26 mouse cellular contexts compared by ENCODE assay signal in genomic region chr19:11362002-11362401, GRCm38 (mm10). TPM values are rescaled to one million over a fixed set of nuclear protein-coding genes. Genes with fewer than 3 reads are reported as not detected.
DNase-seq lines count a peak whose midpoint lies in the region; ATAC-seq and TF ChIP-seq lines count a peak whose summit lies in the region.
"Had no signal": no experiment of that assay in that cellular context is flagged by ENCODE, and none has a peak within 500 bp of the region (broad histone marks: within the 10 kb centered on the region; RNA-seq: fewer than 3 reads in every experiment).

No protein-coding gene starts in this region.

- TF ChIP-seq CTCF in intestine, postnatal 0 days (IDR thresholded peaks at IDR 0.05; ENCODE audit: low read depth): no peak

- H3K4me2 ChIP-seq in intestine, postnatal 0 days (replicated peaks; ENCODE audit: low read depth): no peak overlapping the region
- H3K4me2 ChIP-seq: forebrain, embryonic 12.5 days; heart, embryonic 13.5 days; hindbrain, embryonic 14.5 days; limb, embryonic 13.5 days; liver, embryonic 15.5 days; midbrain, embryonic 15.5 days had no signal

- peak; percentile 74 for DNase-seq in heart, adult 11 months
- DNase-seq in heart, adult 8-10 months (ENCODE audit: low spot score): no peak
- DNase-seq in thymus, postnatal 25 days: peak; percentile 19
- no peak for DNase-seq in thymus, postnatal 10 days (ENCODE audit: low spot score in 2 of 2)
- DNase-seq in adrenal gland, postnatal 36 days: no peak
- no peak for DNase-seq in testis, postnatal 14 days (ENCODE audit: low spot score)
- DNase-seq: adrenal gland, postnatal 10 days; cerebellum, adult 11-12 months; cerebellum, postnatal 14 days; gastrocnemius, adult 2 months; layer of hippocampus, postnatal 36 days; retina, postnatal 1 day; right cerebral cortex, postnatal 4 days had no signal

- no peaks in the 10 kb centered on the region for H3K4me1 ChIP-seq in intestine, postnatal 0 days (replicated peaks; ENCODE audit: control insufficient read depth, insufficient read depth, low read length)
- H3K4me1 ChIP-seq: forebrain, embryonic 12.5 days; heart, embryonic 13.5 days; limb, embryonic 13.5 days; liver, embryonic 15.5 days; midbrain, embryonic 15.5 days had no signal

- no peaks in the 10 kb centered on the region for H3K27me3 ChIP-seq in intestine, postnatal 0 days (replicated peaks; ENCODE audit: control insufficient read depth, insufficient read depth, low read length)
- H3K27me3 ChIP-seq: forebrain, embryonic 12.5 days; heart, embryonic 13.5 days; limb, embryonic 13.5 days; liver, embryonic 15.5 days; midbrain, embryonic 15.5 days had no signal

- no peak overlapping the region for H3K9ac ChIP-seq in intestine, postnatal 0 days (ENCODE audit: low read depth, low read length)
- H3K9ac ChIP-seq: forebrain, embryonic 12.5 days; heart, embryonic 13.5 days; hindbrain, embryonic 14.5 days; limb, embryonic 13.5 days; liver, embryonic 15.5 days; midbrain, embryonic 15.5 days had no signal

- no peaks in the 10 kb centered on the region for H3K9me3 ChIP-seq in intestine, postnatal 0 days (ENCODE audit: control insufficient read depth)
- H3K9me3 ChIP-seq: forebrain, embryonic 12.5 days; heart, embryonic 13.5 days; limb, embryonic 13.5 days; liver, embryonic 15.5 days; midbrain, embryonic 15.5 days had no signal

- no peak overlapping the region for H3K27ac ChIP-seq in intestine, postnatal 0 days (ENCODE audit: low read depth, low read length)
- H3K27ac ChIP-seq: forebrain, embryonic 12.5 days; gastrocnemius, adult 2 months; heart, embryonic 13.5 days; hindbrain, embryonic 14.5 days; limb, embryonic 13.5 days; liver, embryonic 15.5 days; midbrain, embryonic 15.5 days had no signal

- H3K36me3 ChIP-seq in intestine, postnatal 0 days (ENCODE audit: control insufficient read depth, insufficient read depth): no peaks in the 10 kb centered on the region
- H3K36me3 ChIP-seq: forebrain, embryonic 12.5 days; heart, embryonic 13.5 days; limb, embryonic 13.5 days; liver, embryonic 15.5 days; midbrain, embryonic 15.5 days had no signal

- ATAC-seq in inflammation-experienced regulatory T-cells, adult 6 months: peak; percentile 78
- no peak for ATAC-seq in intestine, postnatal 0 days
- ATAC-seq: intestine, embryonic 16.5 days; midbrain, embryonic 15.5 days had no signal

- H3K4me3 ChIP-seq in intestine, postnatal 0 days (ENCODE audit: low read depth, low read length): no peak overlapping the region
- H3K4me3 ChIP-seq: forebrain, embryonic 12.5 days; gastrocnemius, adult 2 months; heart, embryonic 13.5 days; limb, embryonic 13.5 days; liver, embryonic 15.5 days; midbrain, embryonic 15.5 days had no signal

RNA-seq across cellular contexts. Expression of gene Ms4a4a, which starts 13.3 kb away (rescaled TPM):
- total RNA-seq in heart, adult 8-10 months (2022): 1 to 10 TPM; 1.5 to 5.5 (median 2.8) TPM
- 1 to 10 TPM in 2 of 3 experiments, not detected in 1; 1.2 to 3.9 TPM for polyA plus RNA-seq in inflammation-experienced regulatory T-cells, adult 6 months (2017; shearing (Covaris generic))
- total RNA-seq in adrenal gland, postnatal 36 days (2021): 1 to 10 TPM; 4.4 to 9.7 TPM
- polyA plus RNA-seq in intestine, postnatal 0 days (2015; fragmentation: Nextera tagmentation; extraction: Ambion mirVana): 8.6 and 9.3 TPM in 2 replicates
- total RNA-seq: megakaryocyte-erythroid progenitor cell, adult 5-6 weeks had no signal

RNA-seq across cellular contexts. Expression of gene Ms4a7, which starts 26.1 kb away (rescaled TPM):
- total RNA-seq in heart, adult 8-10 months (2022): 1 to 10 TPM in 2 of 4 experiments, under 1 TPM in 2; 0.59 to 1.9 (median 1.2) TPM
- polyA plus RNA-seq in inflammation-experienced regulatory T-cells, adult 6 months (2017; shearing (Covaris generic)): under 1 TPM in 1 of 3 experiments, not detected in 2; 0.68 TPM
- 1 to 10 TPM in 1 of 2 experiments, under 1 TPM in 1; 0.79 to 2.9 TPM for total RNA-seq in adrenal gland, postnatal 36 days (2021)
- 10.1 and 10.6 TPM in 2 replicates for polyA plus RNA-seq in intestine, postnatal 0 days (2015; fragmentation: Nextera tagmentation; extraction: Ambion mirVana)
- total RNA-seq: megakaryocyte-erythroid progenitor cell, adult 5-6 weeks had no signal

RNA-seq across cellular contexts. Expression of gene Ms4a4c, which starts 42.6 kb away (rescaled TPM):
- under 1 TPM in 1 of 4 experiments, not detected in 3; 0.34 TPM for total RNA-seq in heart, adult 8-10 months (2022)
- polyA plus RNA-seq in inflammation-experienced regulatory T-cells, adult 6 months (2017; shearing (Covaris generic)): 10 to 100 TPM; 37.0 to 78.1 (median 53.9) TPM
- total RNA-seq in adrenal gland, postnatal 36 days (2021): under 1 TPM; 0.72 to 0.73 TPM
- 0.85 and 1.4 TPM in 2 replicates for polyA plus RNA-seq in intestine, postnatal 0 days (2015; fragmentation: Nextera tagmentation; extraction: Ambion mirVana)
- total RNA-seq: gastrocnemius, adult 2 months; heart, postnatal 25 days; layer of hippocampus, postnatal 36 days; left cerebral cortex, postnatal 14 days; megakaryocyte-erythroid progenitor cell, adult 5-6 weeks had no signal
- polyA plus RNA-seq: forebrain, embryonic 12.5 days had no signal

RNA-seq across cellular contexts. Expression of gene Ms4a14, which starts 47.7 kb away (rescaled TPM):
- under 1 TPM in 3 of 4 experiments, not detected in 1; 0.12 to 0.20 (median 0.13) TPM for total RNA-seq in heart, adult 8-10 months (2022)
- not detected for polyA plus RNA-seq in inflammation-experienced regulatory T-cells, adult 6 months (2017; shearing (Covaris generic))
- total RNA-seq in adrenal gland, postnatal 36 days (2021): under 1 TPM in 1 of 2 experiments, not detected in 1; 0.10 TPM
- 0.08 and 0.09 TPM in 2 replicates for polyA plus RNA-seq in intestine, postnatal 0 days (2015; fragmentation: Nextera tagmentation; extraction: Ambion mirVana)
- total RNA-seq: adrenal gland, postnatal 10 days; gastrocnemius, adult 2 months; layer of hippocampus, postnatal 36 days; left cerebral cortex, postnatal 14 days; megakaryocyte-erythroid progenitor cell, adult 5-6 weeks had no signal
- polyA plus RNA-seq: forebrain, embryonic 12.5 days; heart, embryonic 13.5 days; limb, embryonic 13.5 days; liver, embryonic 15.5 days; stomach, embryonic 14.5 days had no signal

Comparison
In these comparisons a context has a peak if more than half of its experiments do, and no peak if none do; other contexts are left out.
1. DNase-seq: peak in heart, adult 11 months (single experiment) and thymus, postnatal 25 days (single experiment); none in heart, adult 8-10 months (single experiment), thymus, postnatal 10 days (0 of 2), adrenal gland, postnatal 36 days (0 of 2) and testis, postnatal 14 days (single experiment).